Mouse (Mus musculus): ENCODE data around the gene Aldh6a1. TPM values are rescaled to one million over a fixed set of nuclear protein-coding genes. Genes with fewer than 3 reads are reported as not detected.

Aldh6a1 gene
- total RNA-seq (2017) = 3.8 to 6.3 TPM (median 4.5 TPM) in 3 replicates

- ATAC-seq (replicated peaks; ENCODE audit: insufficient number of reproducible peaks, low FRiP score, low TSS enrichment, poor library complexity, severe bottlenecking) = peak; percentile 96
These were observed at the start of gene Aldh6a1, which contains the start of gene Lin52 for GRCm38 (mm10) chr12:84450718-84451646. Aldh6a1 (minus strand) TSS chr12:84451004. Lin52 (plus strand) TSS chr12:84451422.

GRCm38 (mm10) chr12:84496795-84497194, 46.0 kb upstream of the Aldh6a1 start:
- no peak for ATAC-seq (replicated peaks; ENCODE audit: insufficient number of reproducible peaks, low FRiP score, low TSS enrichment, poor library complexity, severe bottlenecking)

GRCm38 (mm10) chr12:84487324-84488056, 36.7 kb upstream of the Aldh6a1 start:
- no peak for ATAC-seq (replicated peaks; ENCODE audit: insufficient number of reproducible peaks, low FRiP score, low TSS enrichment, poor library complexity, severe bottlenecking)

- ATAC-seq (replicated peaks; ENCODE audit: insufficient number of reproducible peaks, low FRiP score, low TSS enrichment, poor library complexity, severe bottlenecking) = no peak
These were observed 32.2 kb upstream of the Aldh6a1 start for GRCm38 (mm10) chr12:84482778-84483585.

- ATAC-seq (replicated peaks; ENCODE audit: insufficient number of reproducible peaks, low FRiP score, low TSS enrichment, poor library complexity, severe bottlenecking) = no peak
These were observed 30.4 kb upstream of the Aldh6a1 start for GRCm38 (mm10) chr12:84481251-84481650.

- ATAC-seq (replicated peaks; ENCODE audit: insufficient number of reproducible peaks, low FRiP score, low TSS enrichment, poor library complexity, severe bottlenecking) = no peak
These were observed 28.1 kb upstream of the Aldh6a1 start for GRCm38 (mm10) chr12:84478937-84479336.

GRCm38 (mm10) chr12:84468701-84469100, 17.9 kb upstream of the Aldh6a1 start:
- 0 out of 2 replicates have a peak, but pooled peaks have one; percentile 56 for ATAC-seq (replicated peaks; ENCODE audit: insufficient number of reproducible peaks, low FRiP score, low TSS enrichment, poor library complexity, severe bottlenecking)

GRCm38 (mm10) chr12:84462856-84463255, 12.1 kb upstream of the Aldh6a1 start:
- ATAC-seq (replicated peaks; ENCODE audit: insufficient number of reproducible peaks, low FRiP score, low TSS enrichment, poor library complexity, severe bottlenecking) = no peak

GRCm38 (mm10) chr12:84461416-84461815, 10.6 kb upstream of the Aldh6a1 start:
- ATAC-seq (replicated peaks; ENCODE audit: insufficient number of reproducible peaks, low FRiP score, low TSS enrichment, poor library complexity, severe bottlenecking) = no peak

- ATAC-seq (replicated peaks; ENCODE audit: insufficient number of reproducible peaks, low FRiP score, low TSS enrichment, poor library complexity, severe bottlenecking) = no peak
These were observed 9.0 kb upstream of the Aldh6a1 start for GRCm38 (mm10) chr12:84459845-84460244.

GRCm38 (mm10) chr12:84456911-84457310, 6.1 kb upstream of the Aldh6a1 start:
- ATAC-seq (replicated peaks; ENCODE audit: insufficient number of reproducible peaks, low FRiP score, low TSS enrichment, poor library complexity, severe bottlenecking) = no peak

GRCm38 (mm10) chr12:84451801-84452200, 997 bp upstream of the Aldh6a1 start:
- ATAC-seq (replicated peaks; ENCODE audit: insufficient number of reproducible peaks, low FRiP score, low TSS enrichment, poor library complexity, severe bottlenecking) = no peak

GRCm38 (mm10) chr12:84450351-84450717, 470 bp downstream of the Aldh6a1 start:
- peak; percentile 10 for ATAC-seq (replicated peaks; ENCODE audit: insufficient number of reproducible peaks, low FRiP score, low TSS enrichment, poor library complexity, severe bottlenecking)

GRCm38 (mm10) chr12:84449887-84450286, 917 bp downstream of the Aldh6a1 start:
- no peak for ATAC-seq (replicated peaks; ENCODE audit: insufficient number of reproducible peaks, low FRiP score, low TSS enrichment, poor library complexity, severe bottlenecking)

GRCm38 (mm10) chr12:84448181-84448580, 2.6 kb downstream of the Aldh6a1 start:
- no peak for ATAC-seq (replicated peaks; ENCODE audit: insufficient number of reproducible peaks, low FRiP score, low TSS enrichment, poor library complexity, severe bottlenecking)

- ATAC-seq (replicated peaks; ENCODE audit: insufficient number of reproducible peaks, low FRiP score, low TSS enrichment, poor library complexity, severe bottlenecking) = no peak
These were observed 3.4 kb downstream of the Aldh6a1 start for GRCm38 (mm10) chr12:84447386-84447785.

- ATAC-seq (replicated peaks; ENCODE audit: insufficient number of reproducible peaks, low FRiP score, low TSS enrichment, poor library complexity, severe bottlenecking) = no peak
These were observed 8.3 kb downstream of the Aldh6a1 start for GRCm38 (mm10) chr12:84442526-84442925.

- ATAC-seq (replicated peaks; ENCODE audit: insufficient number of reproducible peaks, low FRiP score, low TSS enrichment, poor library complexity, severe bottlenecking) = no peak
These were observed 12.1 kb downstream of the Aldh6a1 start for GRCm38 (mm10) chr12:84438697-84439096.

- no peak for ATAC-seq (replicated peaks; ENCODE audit: insufficient number of reproducible peaks, low FRiP score, low TSS enrichment, poor library complexity, severe bottlenecking)
These were observed 21.0 kb downstream of the Aldh6a1 start for GRCm38 (mm10) chr12:84429825-84430224.
